Mouse (Mus musculus): ENCODE results near the gene Myo16.

Gene Myo16

DNA sequence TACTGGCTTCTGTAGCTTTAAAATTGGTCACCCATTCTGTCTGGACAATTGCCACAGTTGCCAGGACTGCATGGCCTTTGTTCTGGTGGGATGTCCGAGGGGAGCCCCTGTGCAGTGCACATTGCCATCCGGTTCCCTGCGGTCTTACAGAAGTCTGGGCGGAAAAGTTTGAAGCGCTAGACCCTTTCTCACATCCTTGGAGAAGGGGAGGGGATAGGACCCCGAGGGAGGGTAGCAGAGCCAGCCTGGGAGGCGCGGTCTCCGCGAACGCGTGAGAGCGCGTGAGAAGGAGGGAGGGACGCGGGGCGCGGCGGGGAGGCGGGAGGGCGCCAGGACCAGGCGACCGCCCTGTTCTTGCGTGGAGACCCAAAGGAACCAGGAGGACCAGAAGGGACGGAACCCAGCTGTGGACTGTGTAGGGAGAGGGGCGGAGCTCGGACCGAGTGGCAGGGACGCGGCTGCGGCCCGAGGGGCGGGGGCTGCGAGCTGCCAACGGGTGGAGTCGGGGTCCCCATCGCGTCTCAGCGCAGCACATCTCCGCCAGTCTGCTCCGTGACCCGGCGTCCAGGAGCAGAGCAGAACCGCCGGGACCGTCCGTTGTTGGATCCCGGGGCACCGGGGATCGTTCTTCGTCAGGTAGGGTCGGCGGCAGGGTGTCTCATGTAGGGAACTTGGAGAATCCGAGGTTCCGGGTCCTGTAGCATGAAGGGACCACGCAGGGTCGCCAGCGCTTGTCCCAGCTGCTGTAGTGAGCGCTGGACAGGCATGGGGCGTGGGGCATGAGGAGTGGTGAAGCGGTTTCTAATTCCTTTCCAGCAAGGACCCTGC lies at the start of gene Myo16:
TSS of gene Myo16 (plus strand) at position 301 of the 828 bp plus-strand sequence.
- DNase-seq (ENCODE audit: low spot score): no peak

DNA sequence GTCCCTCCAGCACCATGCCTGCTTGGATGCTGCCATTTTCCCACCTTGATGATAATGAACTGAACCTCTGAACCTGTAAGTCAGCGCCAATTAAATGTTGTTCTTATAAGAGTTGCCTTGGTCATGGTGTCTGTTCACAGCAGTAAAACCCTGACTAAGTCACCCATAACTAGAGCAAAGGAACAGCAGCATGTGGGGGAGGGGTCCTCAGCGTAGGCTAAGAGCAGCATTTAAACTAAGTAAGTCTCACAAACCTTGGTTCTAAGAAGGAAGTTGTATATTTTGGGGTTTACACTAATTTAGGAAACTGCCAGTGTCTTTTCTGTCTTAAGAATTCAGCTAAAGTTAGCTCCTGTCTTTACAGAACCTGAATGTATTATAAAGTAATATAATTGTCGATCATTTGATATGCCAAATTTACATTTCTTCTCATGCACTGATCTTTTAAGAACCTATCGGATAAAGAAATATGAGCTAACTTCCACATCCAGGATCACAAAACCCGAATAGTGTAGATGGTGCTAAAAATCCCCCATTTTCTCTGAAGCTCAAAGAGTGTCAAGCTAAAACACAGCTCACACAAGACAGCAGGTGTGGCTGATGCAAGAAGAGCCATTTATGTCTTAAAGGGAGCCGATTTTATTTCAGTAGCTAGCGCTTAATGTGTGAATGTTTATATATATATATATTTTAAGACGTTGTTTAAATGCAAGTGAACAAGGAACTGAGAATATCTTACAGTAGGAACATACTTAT lies 45.0 kb upstream of the Myo16 start:
- DNase-seq (ENCODE audit: low spot score): no peak

DNA sequence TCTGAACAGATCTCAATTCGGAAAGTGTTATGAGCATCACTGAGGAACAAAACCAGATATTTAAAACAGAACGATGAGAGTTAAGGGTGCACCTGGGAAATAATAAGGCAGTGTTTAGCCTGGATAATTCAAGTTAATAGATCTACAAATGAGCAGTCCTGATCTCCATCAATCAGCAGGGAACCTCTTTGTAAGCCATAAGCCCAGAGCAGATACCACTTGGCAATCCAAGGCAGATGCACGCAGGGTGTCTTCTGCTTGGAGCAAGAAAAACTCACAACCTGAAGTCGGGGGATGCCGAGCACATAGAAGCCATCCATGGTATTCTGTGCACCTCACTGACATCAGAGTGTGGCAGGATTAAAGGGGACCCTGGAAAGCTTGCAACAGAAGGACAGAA lies 31.0 kb upstream of the Myo16 start:
- no peak for DNase-seq (ENCODE audit: low spot score)

DNA sequence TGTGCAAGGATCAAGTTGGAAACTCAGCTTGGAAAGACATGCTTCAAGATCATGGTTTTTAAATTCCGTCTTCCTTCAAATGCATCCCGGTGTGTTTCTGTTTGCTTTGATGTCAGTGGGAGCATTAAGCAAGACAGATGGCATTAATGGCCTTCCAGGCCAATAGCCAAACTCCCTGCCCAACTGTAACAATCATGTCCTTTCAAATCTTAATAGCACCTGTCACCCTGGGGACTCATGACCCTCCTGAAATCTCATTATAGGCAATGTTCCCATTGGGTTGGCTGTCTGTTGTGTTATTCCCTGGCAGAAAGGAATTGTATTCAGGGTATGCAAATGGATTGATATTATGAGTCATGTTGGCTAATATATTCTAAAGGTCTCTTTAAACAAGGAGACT lies 30.3 kb upstream of the Myo16 start:
- no peak for DNase-seq (ENCODE audit: low spot score)

DNA sequence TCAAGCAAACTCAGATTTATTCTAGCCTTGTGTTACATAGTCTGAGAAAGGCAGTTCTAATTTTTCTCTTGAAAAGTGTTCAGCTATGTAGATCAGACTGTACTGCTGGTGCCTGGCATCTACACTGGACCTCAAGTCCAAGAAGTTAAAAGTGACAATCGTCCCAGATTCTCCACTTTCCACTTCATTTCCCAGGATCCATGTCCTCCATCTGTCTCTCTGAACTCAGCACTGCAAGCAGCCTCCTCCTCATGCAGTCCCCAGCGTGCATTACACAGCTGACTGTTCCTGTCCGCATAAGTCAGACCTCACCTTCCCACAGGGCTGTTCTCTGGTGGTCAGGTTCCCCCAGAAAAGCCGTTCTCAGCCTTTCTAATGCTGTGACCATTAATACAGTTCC lies 28.0 kb upstream of the Myo16 start:
- no peak for DNase-seq (ENCODE audit: low spot score)

DNA sequence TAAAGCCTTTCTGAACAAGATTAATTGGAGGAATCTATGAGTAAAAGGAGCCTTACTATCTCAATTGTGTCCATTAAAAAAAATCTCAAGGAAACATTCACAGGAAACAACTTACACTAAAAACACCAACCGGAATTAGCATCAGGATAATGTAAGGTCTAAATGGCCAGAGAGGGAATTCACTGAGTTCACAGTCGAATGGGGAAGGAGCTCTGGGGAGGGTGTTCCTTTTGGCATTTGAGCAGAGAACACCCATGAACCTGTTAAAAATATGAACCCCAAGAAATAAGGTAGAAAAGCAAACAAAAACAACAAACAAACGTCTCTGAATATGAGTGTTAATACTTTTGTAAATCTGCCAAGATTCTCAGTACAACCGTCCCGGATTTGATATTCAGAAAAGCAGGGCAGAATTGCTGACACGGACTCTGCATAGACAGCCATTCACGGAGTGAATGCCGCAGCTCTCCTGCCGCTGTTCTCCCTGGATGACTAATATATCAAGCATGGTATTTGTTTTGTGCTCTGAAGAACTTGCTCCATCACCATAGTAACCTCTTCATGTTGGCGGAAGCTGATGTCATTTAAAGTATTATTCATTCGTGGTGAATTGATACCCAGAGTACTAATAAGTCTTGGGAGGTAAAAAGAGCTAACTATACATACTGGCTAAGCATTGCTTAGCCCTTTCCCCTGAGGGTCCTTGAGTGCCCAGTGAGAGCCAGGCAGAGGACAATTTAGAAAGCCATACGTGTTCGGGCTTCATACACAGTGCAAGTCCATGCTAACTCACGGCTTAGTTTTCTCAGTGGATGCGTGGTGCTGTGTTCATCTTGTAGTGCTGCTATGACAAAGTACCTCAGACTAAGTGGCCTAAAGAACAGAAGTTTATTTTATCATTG lies 22.9 kb upstream of the Myo16 start:
- DNase-seq (ENCODE audit: low spot score): no peak

DNA sequence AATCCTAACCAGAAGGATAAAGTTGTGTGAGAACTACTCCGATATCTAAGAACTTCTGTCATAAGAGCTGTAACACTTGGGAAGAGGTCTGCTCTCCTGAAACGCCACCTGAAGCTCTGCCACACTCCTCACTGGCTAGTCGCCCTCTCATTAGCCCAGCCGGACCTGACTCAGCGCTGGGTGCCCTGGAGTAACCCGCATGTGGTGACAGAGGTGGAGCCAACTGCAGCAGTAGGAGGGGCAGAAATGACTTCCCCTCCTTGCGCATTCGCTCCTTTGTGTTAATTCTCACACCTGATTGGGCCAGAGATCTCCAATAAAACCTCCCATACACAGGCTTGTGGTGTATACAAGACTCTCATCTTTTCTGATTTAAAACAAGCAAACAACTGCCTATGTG lies 14.2 kb upstream of the Myo16 start:
- no peak for DNase-seq (ENCODE audit: low spot score)

DNA sequence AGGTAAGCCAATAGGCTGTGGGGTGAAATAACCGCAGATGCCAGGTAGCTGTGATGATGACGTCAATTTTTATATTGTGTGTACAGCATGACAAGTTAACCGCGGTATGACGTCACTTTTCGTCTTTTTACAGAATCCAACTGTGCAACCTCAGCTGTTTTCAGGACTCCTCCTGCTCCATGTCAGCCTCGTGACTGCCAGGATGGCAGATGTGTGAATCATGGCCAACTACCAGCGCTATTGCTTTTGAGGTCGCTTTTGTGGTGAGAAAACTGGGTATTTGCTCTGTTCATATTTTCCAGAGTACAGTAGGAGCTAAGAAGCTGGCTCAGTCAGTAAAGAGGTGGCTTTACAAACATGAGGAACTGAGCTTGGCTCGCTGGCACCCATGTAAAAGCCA lies 9.8 kb upstream of the Myo16 start:
- DNase-seq (ENCODE audit: low spot score): no peak

DNA sequence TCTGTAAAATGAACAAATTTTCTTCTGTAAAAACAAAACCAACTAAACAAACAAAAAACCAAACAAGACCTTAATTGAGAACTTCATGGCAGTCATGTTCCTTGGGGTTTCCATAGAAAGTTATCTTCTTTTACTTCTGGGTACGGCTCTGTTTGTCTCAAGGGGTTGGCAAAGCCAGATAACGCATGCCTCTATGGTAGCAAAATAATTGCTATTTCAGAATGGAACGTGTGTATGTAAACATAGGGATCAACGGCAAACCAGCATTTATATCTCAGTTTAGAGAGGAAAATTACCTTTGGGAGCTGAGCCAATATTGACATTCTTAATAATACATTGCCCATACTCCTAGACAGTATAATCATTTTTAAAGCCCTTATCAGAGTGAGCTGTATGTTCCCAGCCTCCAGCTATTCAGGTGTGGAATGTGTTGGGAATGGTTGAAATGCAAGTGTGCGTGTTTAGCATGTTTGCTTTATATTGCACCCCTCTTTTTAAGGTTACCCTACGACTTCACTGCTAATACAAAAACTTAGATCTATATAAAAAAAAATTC lies 1.9 kb upstream of the Myo16 start:
- DNase-seq (ENCODE audit: low spot score): no peak

DNA sequence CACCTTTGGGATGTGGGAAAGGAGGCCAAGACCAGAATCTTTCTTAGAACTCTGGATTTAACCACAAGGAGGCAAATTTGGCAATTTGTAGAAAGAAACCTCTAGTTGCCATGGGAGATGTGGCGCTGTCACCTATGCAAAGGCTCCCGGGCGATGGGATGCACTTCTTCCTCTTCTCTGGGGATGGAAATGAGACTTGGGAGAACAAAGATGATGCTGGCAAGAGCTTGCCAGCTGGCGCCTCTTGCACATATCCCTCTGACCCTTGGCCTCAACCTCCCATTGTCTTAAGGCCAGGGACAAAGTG lies 681 bp downstream of the Myo16 start:
- no peak for DNase-seq (ENCODE audit: low spot score)

DNA sequence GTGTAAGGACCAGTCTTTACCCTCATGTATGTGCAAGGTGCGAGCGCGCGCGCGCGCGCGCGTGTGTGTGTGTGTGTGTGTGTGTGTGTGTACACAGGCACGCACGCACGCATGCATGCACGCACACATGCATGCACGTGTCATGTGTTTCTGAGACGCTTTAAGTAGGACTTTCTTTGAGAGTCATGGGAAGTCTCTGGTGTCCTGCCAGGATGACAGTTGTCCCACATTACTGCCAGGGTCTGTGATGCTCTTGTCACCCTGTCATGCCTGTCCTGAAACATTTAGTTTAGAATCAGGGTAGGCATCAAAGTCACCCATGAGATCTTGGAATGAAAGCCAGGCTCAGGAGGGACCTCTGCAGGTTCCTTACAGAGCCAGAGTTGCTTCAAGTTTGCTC lies 1.4 kb downstream of the Myo16 start:
- DNase-seq (ENCODE audit: low spot score): no peak

DNA sequence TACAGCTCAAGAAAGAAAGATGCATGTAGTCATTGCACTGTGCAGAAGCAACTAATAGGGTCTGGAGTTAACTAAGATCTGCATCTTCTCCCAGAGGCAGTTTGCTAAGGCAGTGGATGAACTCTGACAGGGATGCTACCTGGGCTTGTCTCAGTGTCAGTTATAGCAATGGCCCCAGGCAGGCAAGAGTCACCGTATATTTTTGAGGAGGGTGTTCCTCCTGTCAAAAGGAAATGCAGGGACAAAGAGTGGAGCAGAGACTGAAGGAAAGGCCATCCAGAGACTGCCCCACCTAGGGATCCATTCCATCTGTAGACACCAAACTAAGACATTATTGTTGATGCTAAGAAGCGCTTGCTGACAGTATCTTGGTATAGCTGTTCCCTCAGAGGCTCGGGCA lies 7.4 kb downstream of the Myo16 start:
- DNase-seq (ENCODE audit: low spot score): no peak

DNA sequence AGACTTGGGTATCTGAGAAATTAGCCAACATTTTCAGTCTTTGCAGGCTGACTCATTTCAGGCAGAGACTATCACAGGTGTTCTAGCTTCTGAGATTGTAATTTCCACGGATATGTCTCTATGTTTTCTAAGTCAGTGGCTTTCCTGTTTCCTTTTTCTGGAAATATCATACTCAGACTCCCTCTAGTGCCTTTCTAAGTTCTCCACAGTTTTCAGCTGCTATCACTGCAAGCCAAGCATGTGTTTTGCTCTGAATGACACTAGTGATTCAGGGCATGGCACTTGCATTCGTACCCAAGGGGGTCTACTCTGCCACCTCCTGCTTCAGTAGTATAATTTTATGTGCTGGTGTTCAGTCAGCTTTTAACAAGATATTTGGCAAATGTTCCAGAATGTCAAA lies 11.2 kb downstream of the Myo16 start:
- no peak for DNase-seq (ENCODE audit: low spot score)

DNA sequence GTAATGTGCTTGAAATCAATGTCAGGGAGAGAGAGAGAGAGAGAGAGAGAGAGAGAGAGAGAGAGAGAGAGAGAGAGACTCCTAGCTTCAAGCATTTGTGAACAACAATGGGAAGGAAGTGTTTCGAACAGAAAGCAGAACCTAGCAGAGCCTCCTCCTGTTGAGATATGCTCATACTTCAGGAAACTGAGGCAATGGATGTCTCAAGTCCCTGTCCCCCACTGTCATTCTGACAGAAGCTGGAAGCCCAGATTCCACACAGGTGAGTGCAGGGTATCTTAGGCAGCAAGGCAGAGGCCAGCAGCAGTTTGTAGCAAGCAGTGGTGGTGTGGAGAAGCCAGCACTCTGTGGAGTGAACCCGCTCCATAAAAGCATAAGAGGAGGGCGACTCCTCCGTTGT lies 14.6 kb downstream of the Myo16 start:
- DNase-seq (ENCODE audit: low spot score): no peak

DNA sequence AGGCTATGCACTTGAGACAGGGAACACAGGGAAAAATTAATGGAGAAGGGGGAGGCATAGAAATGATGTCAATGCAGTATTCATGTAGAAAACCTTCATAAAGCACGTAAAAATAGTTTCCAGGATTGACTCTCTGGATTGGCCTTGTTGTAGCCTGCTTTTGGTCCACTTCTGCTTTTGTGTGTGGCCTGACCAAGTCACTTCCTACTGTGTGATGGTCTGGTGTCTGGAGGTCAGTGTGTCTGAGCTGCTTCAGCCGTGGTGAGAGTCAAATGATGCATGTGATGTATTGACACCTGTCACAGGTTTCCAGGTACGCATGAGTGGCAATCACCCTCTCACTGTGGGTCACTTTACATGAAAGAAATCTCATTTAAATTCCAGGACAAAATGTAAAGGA lies 16.2 kb downstream of the Myo16 start:
- no peak for DNase-seq (ENCODE audit: low spot score)

DNA sequence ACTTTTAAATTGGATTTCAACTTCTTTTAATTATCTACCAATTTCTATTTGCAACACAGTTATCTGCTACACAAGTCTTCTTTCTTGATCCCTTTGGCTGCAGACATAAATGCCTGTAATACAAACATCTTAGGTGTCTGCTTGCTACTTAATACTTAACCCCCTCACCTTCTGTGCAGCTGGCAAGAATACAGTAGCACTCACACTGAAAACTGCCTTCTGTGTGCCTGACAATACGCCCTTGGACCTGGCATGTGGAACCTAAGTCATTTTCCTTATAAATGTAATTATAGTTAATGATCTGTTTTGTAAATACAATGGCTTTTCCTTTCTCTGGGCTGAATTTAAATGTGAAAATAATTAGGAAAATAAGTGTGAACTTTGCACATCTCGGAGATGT lies 17.6 kb downstream of the Myo16 start:
- DNase-seq (ENCODE audit: low spot score): no peak

DNA sequence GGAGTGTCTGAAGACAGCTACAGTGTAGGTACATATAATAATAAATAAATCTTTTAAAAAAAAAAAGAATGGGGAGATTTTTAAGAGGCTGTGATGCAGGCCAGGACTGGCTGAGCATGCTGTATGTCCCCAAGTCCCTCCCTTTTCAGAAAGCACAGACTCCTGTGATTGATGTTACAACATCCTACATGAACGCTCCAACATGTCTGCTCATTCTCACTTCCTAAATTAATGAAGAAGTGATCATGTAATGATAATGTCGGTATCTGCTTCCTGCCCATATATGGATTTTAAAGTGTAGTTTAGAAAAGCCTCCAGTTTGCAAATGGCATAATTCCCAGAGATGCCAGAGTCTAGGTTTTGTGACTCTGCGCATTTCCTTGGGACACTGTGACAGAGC lies 18.6 kb downstream of the Myo16 start:
- no peak for DNase-seq (ENCODE audit: low spot score)

DNA sequence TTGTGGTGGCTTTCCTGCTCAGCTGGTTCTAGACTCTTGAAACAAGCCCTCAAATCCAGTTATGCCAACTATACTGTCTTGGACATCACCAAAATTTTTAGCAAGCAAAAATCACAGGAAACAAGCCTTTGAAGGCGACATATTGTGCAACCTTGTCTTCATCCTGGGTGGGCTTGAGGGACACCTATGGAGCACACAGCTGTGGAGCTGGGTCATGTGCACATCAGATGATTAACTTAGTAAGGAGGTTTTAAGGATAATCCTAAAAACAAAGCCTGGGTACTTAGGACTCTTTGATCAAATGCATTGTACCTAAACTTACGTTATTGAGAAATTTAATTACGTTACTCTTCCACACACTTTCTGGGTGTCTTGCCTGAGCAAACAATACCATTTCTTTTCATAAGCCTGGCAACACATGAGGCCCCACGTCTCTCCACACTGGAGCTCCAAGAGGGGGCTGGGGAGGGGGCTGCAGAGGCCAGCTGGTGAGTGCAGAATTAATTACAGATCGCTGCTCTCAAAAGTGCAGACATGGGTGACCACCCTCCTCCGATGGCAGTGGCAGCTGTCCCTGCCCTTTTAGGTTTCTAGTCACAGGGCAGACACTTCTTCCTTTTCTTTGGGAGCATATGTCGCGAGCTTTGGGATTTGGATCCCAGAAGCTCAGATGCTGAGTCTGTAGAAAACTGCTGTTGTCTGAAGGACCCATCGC lies 19.5 kb downstream of the Myo16 start:
- no peak for DNase-seq (ENCODE audit: low spot score)

DNA sequence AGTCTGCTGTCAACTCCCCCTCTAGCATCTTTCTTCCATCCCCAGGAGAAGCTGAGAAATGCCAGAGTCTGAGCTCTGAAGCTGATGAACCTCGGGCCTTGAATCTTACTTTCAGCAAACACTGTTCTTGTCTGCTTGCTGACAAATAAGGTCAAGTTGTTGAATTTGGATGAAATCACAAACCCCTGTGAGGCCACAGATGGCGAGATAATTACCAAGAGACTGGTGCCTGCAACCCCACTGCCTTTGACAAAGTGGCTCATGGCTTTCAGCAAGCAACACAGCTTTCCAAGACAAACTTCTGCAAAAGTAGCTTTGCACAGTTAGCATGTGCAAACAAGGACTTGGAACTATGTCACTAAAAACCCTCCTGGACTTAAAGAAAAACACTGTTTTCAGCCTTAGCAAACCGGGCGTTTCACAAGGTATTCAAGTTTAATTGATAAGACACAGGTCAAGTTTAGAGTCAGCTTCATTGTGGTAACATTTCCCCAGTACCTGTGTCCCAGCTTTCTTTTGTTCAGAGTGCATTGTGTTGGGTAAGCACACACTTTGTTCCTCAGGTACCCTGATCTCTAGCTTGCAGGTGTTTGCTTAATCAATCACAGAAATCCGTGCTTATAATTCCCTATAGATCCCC lies 20.6 kb downstream of the Myo16 start:
- no peak for DNase-seq (ENCODE audit: low spot score)

DNA sequence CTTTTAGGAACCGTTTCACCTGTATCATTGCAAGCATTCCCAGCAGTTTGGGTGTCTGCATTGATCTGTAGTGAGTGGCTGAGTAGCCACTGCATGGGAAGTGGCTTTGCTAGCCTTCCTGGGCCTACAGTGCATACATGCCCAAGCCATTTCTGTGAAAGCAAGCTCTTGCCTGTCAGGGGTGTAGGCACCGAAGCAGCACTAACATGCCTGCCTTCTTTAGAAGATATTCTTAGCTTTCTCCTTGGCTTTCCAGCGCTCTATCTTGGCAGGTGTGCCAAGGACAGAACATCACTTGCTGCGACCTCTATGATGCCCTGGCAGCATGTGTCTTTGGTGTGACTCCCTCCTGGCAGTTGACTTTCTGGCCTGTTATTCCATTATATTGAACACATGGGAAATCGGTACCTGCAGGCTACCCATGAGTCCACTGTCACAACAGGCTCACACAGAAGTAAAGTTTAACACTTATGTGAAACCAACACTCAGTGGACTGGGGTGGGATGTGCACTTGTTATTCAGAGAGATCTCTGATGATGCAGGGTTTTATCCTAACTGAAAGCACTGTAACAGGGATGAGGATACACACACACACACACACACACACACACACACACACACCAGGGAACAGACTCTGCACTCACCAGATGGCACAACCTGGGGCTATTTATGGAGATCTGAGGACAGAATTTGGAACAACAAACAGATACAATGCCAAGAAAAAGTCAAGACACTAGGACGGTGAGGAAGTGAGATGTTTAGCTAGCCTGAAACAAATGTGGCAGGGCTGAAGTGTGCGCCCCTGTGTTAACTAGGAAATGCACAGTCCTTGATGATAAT lies 21.4 kb downstream of the Myo16 start:
- no peak for DNase-seq (ENCODE audit: low spot score)
